Mouse (Mus musculus): Measurements from ENCODE around the gene Atraid.
"Not testable (repeated sequence)": the region's sequence is repeated elsewhere in the genome, so short reads cannot be mapped to it uniquely, and the experiment has no call there.

Atraid gene

GRCm38 (mm10) chr5:31050427-31050826, 2.3 kb downstream of the Atraid start:
- intact Hi-C loops (cut with DNase I): no loop called here

- intact Hi-C loops (cut with DNase I): not testable (repeated sequence)
Measured at GRCm38 (mm10) chr5:31053728-31054127, 5.6 kb downstream of the Atraid start.

GRCm38 (mm10) chr5:31054261-31055215, 6.4 kb downstream of the Atraid start, which contains the start of gene Cad:
Cad (plus strand) TSS chr5:31054780.
- intact Hi-C loops (cut with DNase I): no loop called here

GRCm38 (mm10) chr5:31055216-31056140, 7.4 kb downstream of the Atraid start:
- intact Hi-C loops (cut with DNase I): no loop called here

GRCm38 (mm10) chr5:31069810-31070209, 21.7 kb downstream of the Atraid start:
- intact Hi-C loops (cut with DNase I): no loop called here

GRCm38 (mm10) chr5:31071059-31071458, 22.9 kb downstream of the Atraid start:
- intact Hi-C loops (cut with DNase I): no loop called here

- intact Hi-C loops (cut with DNase I): no loop called here
Measured at GRCm38 (mm10) chr5:31071821-31072220, 23.7 kb downstream of the Atraid start.

GRCm38 (mm10) chr5:31073176-31073575, 25.1 kb downstream of the Atraid start:
- intact Hi-C loops (cut with DNase I): no loop called here

- intact Hi-C loops (cut with DNase I): no loop called here
Measured at GRCm38 (mm10) chr5:31076346-31076745, 28.2 kb downstream of the Atraid start.

GRCm38 (mm10) chr5:31080059-31080794, 32.1 kb downstream of the Atraid start:
- intact Hi-C loops (cut with DNase I): no loop called here

- intact Hi-C loops (cut with DNase I): no loop called here
Measured at GRCm38 (mm10) chr5:31080795-31081164, 32.7 kb downstream of the Atraid start.

GRCm38 (mm10) chr5:31081386-31081785, 33.3 kb downstream of the Atraid start:
- intact Hi-C loops (cut with DNase I): no loop called here

GRCm38 (mm10) chr5:31082355-31082754, 34.2 kb downstream of the Atraid start:
- intact Hi-C loops (cut with DNase I): no loop called here

- intact Hi-C loops (cut with DNase I): no loop called here
Measured at GRCm38 (mm10) chr5:31082935-31083625, 35.0 kb downstream of the Atraid start.

- intact Hi-C loops (cut with DNase I): no loop called here
Measured at GRCm38 (mm10) chr5:31083949-31084348, 35.8 kb downstream of the Atraid start.

GRCm38 (mm10) chr5:31086606-31087005, 38.5 kb downstream of the Atraid start:
- intact Hi-C loops (cut with DNase I): no loop called here

GRCm38 (mm10) chr5:31087131-31087530, 39.0 kb downstream of the Atraid start:
- intact Hi-C loops (cut with DNase I): no loop called here

GRCm38 (mm10) chr5:31092231-31092975, 44.3 kb downstream of the Atraid start:
- intact Hi-C loops (cut with DNase I): no loop called here

GRCm38 (mm10) chr5:31093151-31094041, 45.3 kb downstream of the Atraid start:
- intact Hi-C loops (cut with DNase I): no loop called here
